Mouse (Mus musculus) liver, embryonic 14.5 days (tissue): Measurements from ENCODE around the gene Fam163a. TPM values are rescaled to one million over a fixed set of nuclear protein-coding genes. Genes with fewer than 3 reads are reported as not detected.

Experiments
- ATAC-seq: fragments of 200-750 bp; cut with Nextera tagmentation; 2 replicates; pipeline ENCODE4 v1.8.0; 2017; ENCODE audit warnings: moderate number of reproducible peaks, mild to moderate bottlenecking, moderate library complexity; ENCODE audit not compliant: insufficient read depth
- DNase-seq, 3 experiments: peaks; one replicate each; pipeline ENCODE4 v3.0.0-alpha.2; 2012 to 2013; ENCODE audit warnings: low read depth in 3 of 3, low spot score in 3 of 3
- H3K27ac ChIP-seq: fragments of 300-500 bp; sonication (generic); 2 replicates; pipeline ENCODE4 v1.5.1; 2014; ENCODE audit warnings: moderate library complexity, mild to moderate bottlenecking, control low read depth, inconsistent platforms
- H3K27me3 ChIP-seq: fragments of 300-500 bp; sonication (generic); 2 replicates; pipeline ENCODE4 v1.6.1; 2014; ENCODE audit warnings: mild to moderate bottlenecking, low read length, moderate library complexity; ENCODE audit not compliant: control insufficient read depth, insufficient read depth
- H3K36me3 ChIP-seq: fragments of 300-500 bp; sonication (generic); replicated peaks from 2 replicates; pipeline ENCODE4 v1.6.1; 2014; ENCODE audit warnings: low read depth; ENCODE audit not compliant: control insufficient read depth, insufficient read depth
- H3K4me1 ChIP-seq, 2 experiments: fragments of 200-500 bp in 1 of 2; fragments of 300-500 bp in 1 of 2; sonication (generic) in 1 of 2; replicated peaks; 2 replicates each; pipeline ENCODE4 v1.6.1; 2012 to 2014; ENCODE audit warnings: antibody characterized with exemption in 1 of 2, inconsistent platforms in 1 of 2, low read length in 1 of 2; ENCODE audit not compliant: control insufficient read depth in 2 of 2, insufficient read depth in 2 of 2
- H3K4me2 ChIP-seq: fragments of 300-500 bp; sonication (generic); 2 replicates; pipeline ENCODE4 v1.6.1; 2014; ENCODE audit warnings: low read depth, mild to moderate bottlenecking, control low read depth, moderate library complexity
- H3K4me3 ChIP-seq, 2 experiments: fragments of 200-500 bp in 1 of 2; fragments of 300-500 bp in 1 of 2; sonication (generic) in 1 of 2; 2 replicates each; pipeline ENCODE4 v1.5.1; 2012 to 2014; ENCODE audit warnings: low read depth in 2 of 2, low read length in 2 of 2, mild to moderate bottlenecking in 2 of 2, control low read depth in 1 of 2, inconsistent platforms in 1 of 2, moderate library complexity in 1 of 2; ENCODE audit not compliant: insufficient read depth in 1 of 2
- H3K9ac ChIP-seq: fragments of 300-500 bp; sonication (generic); replicated peaks from 2 replicates; pipeline ENCODE4 v1.6.1; 2014; ENCODE audit warnings: mild to moderate bottlenecking, control low read depth, moderate library complexity
- H3K9me3 ChIP-seq: fragments of 300-500 bp; sonication (generic); 2 replicates; pipeline ENCODE4 v1.6.1; 2016; ENCODE audit warnings: low read length, mixed read lengths; ENCODE audit not compliant: control insufficient read depth
- CTCF ChIP-seq: IDR thresholded peaks from 2 replicates; pipeline ENCODE4 v1.5.1; 2016; ENCODE audit warnings: antibody characterized with exemption, low read depth, control low read depth
- EP300 ChIP-seq: IDR thresholded peaks from 2 replicates; pipeline ENCODE4 v1.6.1; 2016; ENCODE audit warnings: antibody characterized with exemption, low read depth
- WGBS: fragments of 180-500 bp; shearing (Covaris S2); extraction: QIAGEN DNeasy Blood & Tissue Kit; methylation state at CpG from one replicate; pipeline ENCODE4 v1.1.7; 2014; ENCODE audit not compliant: insufficient replicate concordance; 5-methylcytosine and 5-hydroxymethylcytosine counted together
- polyA plus RNA-seq, 2 experiments: library from polyadenylated mRNA; depleted of rRNA in 1 of 2; stranded (reverse) in 1 of 2; unstranded in 1 of 2; fragments of >200 nt; fragmentation: Nextera tagmentation in 1 of 2; extraction: Ambion mirVana in 1 of 2; gene quantifications; 2 replicates each; pipeline versions ENCODE4 v1.2.1 to v1.2.3; 2012 to 2014

Gene Fam163a
- polyA plus RNA-seq, 2 experiments, result 0.01 TPM; not detected in 1

DNA sequence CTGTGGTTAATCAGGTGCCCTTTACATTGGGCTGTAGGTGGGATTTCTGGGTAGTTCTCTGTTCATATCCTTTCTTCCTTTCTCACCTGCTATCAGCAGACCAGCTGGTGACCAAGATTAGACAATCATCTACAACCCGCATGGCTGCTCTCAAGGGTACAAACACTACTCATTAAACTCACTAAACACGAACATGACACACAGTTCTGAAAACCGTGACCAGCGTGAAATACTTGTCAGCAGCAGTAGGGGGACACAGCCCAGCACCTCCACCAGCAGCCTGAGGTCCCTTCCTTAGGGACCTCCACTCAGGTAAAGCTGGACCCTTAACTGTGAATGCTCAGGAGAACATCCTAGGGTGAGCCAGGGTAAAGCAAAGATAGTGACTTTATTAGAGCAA, 11.4 kb upstream of the Fam163a start:
- Histone ChIP-seq H3K4me1 (peaks cover 60 to 72% of the 10 kb centered on the region in 2 experiments), H3K4me2 (peak overlapping the region; percentile 66), H3K9me3 (no peaks in the 10 kb centered on the region), H3K9ac (peak overlapping the region; percentile 13), H3K36me3 (no peaks in the 10 kb centered on the region), H3K27me3 (no peaks in the 10 kb centered on the region), H3K4me3 (no peak overlapping the region), H3K27ac (peak overlapping the region; percentile 91)
- TF ChIP-seq CTCF, result no peak
- no peak for DNase-seq
- no peak for ATAC-seq
- 53% methylated on average over 4 of the region's 4 CpGs for WGBS

DNA sequence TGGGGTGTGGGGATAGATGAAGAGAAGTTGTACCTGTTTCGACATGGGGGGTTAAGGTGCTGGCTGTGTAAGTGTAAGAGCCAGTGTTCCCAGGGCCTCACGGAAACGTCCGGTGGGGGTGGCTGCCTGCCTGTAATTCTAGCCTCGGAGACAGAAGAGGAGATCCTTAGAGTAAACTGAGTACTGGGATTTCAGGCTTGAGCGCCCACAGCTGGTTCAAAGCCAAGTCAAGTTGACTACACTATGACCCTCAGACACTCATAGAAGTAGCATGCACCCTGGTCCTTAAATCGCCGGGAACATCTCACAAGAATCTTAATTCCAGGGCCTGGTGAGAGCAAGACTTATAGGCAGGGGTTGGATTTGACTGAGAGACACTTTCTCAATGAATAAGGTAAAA, 9.8 kb upstream of the Fam163a start:
- TF ChIP-seq EP300, result no peak
- TF ChIP-seq CTCF, result no peak
- DNase-seq (no peak), ATAC-seq (no peak)
- Histone ChIP-seq H3K4me3 (no peak overlapping the region), H3K27me3 (no peaks in the 10 kb centered on the region), H3K36me3 (no peaks in the 10 kb centered on the region), H3K9ac (peak overlapping the region; percentile 64; the same call in 1 of the 2 replicates), H3K27ac (peak overlapping the region; percentile 29; the same call in 1 of the 2 replicates), H3K4me2 (peak overlapping the region; percentile 70; the same call in 1 of the 2 replicates), H3K4me1 (peaks cover 54 to 65% of the 10 kb centered on the region in 2 experiments), H3K9me3 (no peaks in the 10 kb centered on the region)
- 85% methylated on average over 8 of the region's 8 CpGs for WGBS

DNA sequence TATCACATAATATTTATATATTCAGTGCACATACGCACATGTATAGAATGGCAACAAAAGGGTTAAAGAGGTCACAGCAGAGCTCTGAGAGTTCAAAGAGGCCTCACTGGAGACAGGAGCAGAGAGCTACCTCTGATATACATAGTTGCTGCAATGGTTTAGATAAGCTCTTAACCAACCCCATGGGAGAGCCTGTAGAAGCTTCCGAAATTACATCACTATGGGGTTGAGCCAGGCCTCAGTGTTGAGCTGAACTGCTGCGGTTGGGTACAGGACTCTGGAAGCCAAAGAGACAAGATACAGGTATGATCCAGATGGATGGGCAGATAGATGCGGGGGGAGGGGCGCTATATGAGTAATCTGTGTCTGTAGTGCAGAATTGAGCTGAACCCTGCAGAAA, 8.1 kb upstream of the Fam163a start:
- DNase-seq (peak; percentile 73 to 78 (median 75)), ATAC-seq (peak; percentile 93)
- Histone ChIP-seq H3K9ac (peak overlapping the region; percentile 64), H3K27me3 (no peaks in the 10 kb centered on the region; the same call in 1 of the 2 replicates), H3K9me3 (no peaks in the 10 kb centered on the region), H3K4me2 (peak overlapping the region; percentile 70), H3K36me3 (no peaks in the 10 kb centered on the region), H3K4me1 (peaks cover 45 to 53% of the 10 kb centered on the region in 2 experiments), H3K4me3 (peak overlapping the region; percentile 56 to 79), H3K27ac (peak overlapping the region; percentile 88)
- WGBS, result 17% methylated on average over 5 of the region's 5 CpGs
- TF ChIP-seq CTCF (no peak), EP300 (peak; percentile 85)

DNA sequence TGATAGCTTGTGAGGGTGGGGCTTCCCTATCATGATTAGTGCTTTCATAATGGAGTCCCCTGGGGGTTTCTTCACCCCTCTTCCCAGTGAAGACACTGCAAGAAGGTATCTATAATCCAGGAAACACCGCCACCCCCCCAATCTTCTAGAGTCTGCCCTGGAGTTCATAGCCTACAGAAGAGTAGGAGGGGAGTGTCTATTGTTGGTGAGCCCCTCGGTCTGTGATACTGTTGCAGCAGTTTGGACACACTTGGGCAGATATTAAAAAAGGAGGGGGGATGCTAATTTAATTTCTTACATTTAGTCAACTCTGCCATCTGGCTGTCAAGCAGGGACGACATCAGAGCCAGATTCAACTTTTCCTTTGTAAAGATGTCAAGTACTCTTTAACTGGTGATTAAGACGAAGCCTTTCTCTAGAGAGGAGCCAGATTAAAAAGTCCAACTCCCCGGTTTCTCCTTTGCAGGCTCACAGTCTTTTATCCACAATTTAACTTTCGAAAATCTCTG, 7.0 kb upstream of the Fam163a start:
- DNase-seq, result no peak
- Histone ChIP-seq H3K4me3 (no peak overlapping the region), H3K9ac (no peak overlapping the region), H3K9me3 (no peaks in the 10 kb centered on the region), H3K27ac (peak overlapping the region; percentile 13; the same call in 1 of the 2 replicates), H3K27me3 (peaks cover 9% of the 10 kb centered on the region), H3K4me2 (no peak overlapping the region), H3K4me1 (peaks cover 38 to 43% of the 10 kb centered on the region in 2 experiments), H3K36me3 (no peaks in the 10 kb centered on the region)
- 63% methylated on average over 6 of the region's 6 CpGs for WGBS
- ATAC-seq, result no peak
- TF ChIP-seq EP300 (no peak), CTCF (no peak)

DNA sequence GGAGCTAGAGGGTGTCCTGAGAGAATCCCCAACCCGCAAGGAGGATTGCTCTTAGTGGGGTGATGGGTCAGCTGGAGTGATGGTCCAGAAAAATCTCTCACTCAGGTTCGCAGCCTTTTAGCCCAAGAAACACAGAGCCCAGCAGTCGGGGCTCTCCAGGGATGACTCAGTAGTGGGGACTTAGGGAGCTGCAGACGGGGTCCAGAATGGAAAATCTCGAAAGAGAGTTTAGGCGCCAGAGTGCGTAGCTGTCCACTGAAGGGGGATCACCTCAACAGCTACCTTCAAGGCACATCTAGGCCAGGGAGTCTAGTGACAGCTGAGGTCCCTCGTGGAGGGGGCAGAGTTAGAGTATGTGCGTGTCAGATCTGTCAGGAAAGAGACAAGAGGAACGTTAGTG, 338 bp upstream of the Fam163a start:
- H3K27ac ChIP-seq, result no peak overlapping the region
- TF ChIP-seq CTCF (no peak), EP300 (no peak)
- no peaks in the 10 kb centered on the region; the same call in 1 of the 2 replicates for H3K9me3 ChIP-seq
- H3K4me2 ChIP-seq, result no peak overlapping the region
- 0 out of 4 replicates have a peak overlapping the region, but pooled peaks of 1 of the 2 experiments have one; percentile 13 for H3K4me3 ChIP-seq
- no peaks in the 10 kb centered on the region for H3K4me1 ChIP-seq
- WGBS, result 14% methylated on average over 10 of the region's 10 CpGs
- DNase-seq (no peak), ATAC-seq (no peak)
- H3K27me3 ChIP-seq, result peaks cover 59% of the 10 kb centered on the region
- no peak overlapping the region for H3K9ac ChIP-seq
- H3K36me3 ChIP-seq, result no peaks in the 10 kb centered on the region
